Mouse (Mus musculus) 416B (cell line): Measurements from ENCODE around the gene Arhgap24.
"Not testable (repeated sequence)": the region's sequence is repeated elsewhere in the genome, so short reads cannot be mapped to it uniquely, and the experiment has no call there.

Experiments used
- DNase-seq: peaks from one replicate; pipeline ENCODE4 v3.0.0; 2011; ENCODE audit warnings: low read depth

The Arhgap24 gene

GRCm38 (mm10) chr5:102889163-102889488, 407.9 kb downstream of the Arhgap24 start:
- no peak for DNase-seq

DNA sequence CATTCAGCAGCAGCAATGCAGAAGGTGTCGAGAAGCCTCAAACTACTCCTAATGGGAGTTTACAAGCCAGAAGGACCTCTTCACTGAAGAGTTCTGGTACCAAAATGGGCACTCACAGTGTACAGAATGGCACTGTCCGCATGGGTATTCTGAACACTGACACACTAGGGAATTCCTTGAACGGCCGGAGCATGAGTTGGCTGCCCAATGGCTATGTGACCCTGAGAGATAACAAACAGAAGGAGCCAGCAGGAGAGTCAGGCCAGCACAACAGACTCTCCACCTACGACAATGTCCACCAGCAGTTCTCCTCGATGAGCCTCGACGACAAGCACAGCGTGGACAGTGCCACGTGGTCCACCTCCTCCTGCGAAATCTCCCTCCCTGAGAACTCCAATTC, 411.0 kb downstream of the Arhgap24 start:
- DNase-seq, result no peak

DNA sequence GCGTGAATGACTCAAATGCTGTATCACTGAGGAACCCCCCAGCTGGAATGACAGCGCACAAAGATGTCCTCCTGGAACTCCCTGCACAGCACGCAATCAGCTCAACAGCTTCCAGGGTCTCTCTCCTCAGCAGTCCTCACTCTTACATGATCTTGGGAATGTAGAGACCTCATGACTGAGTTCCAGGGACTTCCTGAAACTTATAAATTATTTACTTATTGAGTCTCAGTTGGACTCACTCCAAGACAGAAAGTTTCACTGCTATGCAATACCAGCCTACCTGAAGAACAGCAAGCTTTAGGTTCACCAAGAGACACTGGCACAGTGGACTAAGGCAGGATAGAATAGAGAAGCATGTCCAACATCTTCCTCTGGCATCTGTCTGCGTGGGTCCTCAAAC, 417.1 kb downstream of the Arhgap24 start:
- DNase-seq, result no peak

- no peak for DNase-seq
These were observed 418.6 kb downstream of the Arhgap24 start for GRCm38 (mm10) chr5:102899680-102900215.

DNA sequence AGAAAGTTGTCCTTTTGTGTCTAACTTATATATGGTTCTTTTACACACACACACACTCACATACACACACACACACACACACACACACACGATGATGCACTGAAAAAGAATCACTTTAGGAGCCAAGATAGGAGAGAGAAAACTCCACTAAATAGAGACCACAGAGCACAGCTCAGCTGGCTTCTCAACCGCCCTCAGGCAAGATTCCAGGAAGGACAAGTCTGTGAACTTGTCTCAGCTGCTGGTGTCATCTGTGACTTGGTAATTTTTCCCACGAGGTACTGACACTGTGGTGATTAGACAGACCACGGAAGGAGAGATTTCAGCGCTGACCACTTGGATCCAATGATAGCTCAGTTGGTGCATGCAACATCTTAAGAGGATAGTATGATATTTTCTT, 420.0 kb downstream of the Arhgap24 start:
- no peak for DNase-seq

DNA sequence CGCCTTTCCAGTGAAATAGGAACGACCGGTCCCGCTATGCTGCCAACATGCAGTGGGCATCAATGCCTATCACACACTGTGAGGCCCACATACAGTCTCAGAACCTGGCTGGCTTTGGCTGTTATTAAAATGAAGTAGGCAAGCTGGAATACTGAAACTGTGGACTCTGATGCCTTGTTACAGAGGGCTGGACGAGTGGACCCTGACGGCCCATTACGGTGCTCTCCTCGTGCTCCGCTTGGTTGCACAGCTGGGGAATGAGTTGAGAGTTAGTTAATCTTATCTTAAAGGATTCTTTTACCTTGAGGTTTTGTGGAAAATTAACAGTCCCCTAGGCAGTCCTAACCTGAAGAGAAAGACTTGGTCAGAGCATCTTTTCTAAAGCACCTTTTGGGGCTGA, 422.3 kb downstream of the Arhgap24 start:
- no peak for DNase-seq

DNA sequence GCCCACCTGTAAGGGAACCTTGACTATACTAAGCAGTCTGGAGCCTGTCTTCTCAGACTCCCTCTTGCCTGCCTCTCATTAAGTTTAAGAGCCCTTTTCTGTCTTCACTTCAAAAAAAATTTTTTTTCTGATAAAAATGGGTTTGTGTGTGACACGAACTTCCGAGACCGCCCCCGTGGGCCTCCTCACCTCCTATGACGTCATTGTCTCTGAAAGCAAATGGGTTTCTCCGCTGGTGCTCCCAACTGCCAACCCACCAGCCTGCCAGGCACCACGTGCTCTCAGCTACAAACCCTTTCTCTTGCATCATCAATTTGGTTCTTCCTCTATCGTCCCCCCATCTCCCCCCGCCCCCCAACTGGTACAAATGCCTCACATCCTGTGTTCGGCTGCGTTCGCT, 422.9 kb downstream of the Arhgap24 start:
- no peak for DNase-seq

- DNase-seq, result no peak
These were observed 424.4 kb downstream of the Arhgap24 start for GRCm38 (mm10) chr5:102905441-102906211.

- no peak for DNase-seq
These were observed 439.0 kb downstream of the Arhgap24 start for GRCm38 (mm10) chr5:102920199-102920598.

DNA sequence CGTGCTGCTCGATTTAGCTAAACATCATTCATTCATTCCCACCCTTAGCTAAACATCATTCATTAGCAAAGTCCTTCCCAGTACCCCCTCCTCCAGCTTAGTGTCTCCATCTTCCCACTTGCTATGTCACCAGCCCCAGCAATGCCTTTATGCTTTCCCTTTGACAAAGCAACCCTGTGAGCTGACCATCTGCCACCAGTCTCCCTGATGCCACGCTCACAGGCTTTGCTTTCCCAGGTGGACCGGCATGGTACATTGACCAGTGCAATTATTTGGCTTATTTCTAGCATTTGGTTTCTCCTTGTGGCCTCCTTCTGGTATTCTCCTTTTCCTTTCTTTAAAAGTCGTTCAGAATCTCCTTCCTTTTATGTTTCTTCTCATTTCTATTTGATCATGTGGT, 445.6 kb downstream of the Arhgap24 start:
- no peak for DNase-seq

DNA sequence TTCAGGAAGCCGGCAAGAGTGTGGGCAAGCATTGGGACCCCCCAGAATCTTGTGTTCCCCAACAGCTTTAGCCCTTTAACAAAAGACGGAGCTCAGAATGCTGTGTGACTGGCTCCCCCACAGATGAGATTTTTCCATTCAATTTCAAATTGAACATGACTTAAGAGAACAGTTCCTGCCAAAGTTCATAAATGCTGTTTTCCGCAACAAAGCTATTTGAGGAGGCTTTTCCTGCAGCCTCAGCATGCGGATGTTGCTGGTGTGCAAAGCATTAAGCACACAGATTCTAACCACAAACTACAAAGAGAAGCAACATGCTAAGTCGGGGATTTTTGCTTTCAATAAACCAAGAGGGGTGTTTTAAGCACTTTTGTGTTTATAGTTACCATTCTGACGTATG, 449.0 kb downstream of the Arhgap24 start:
- no peak for DNase-seq

DNA sequence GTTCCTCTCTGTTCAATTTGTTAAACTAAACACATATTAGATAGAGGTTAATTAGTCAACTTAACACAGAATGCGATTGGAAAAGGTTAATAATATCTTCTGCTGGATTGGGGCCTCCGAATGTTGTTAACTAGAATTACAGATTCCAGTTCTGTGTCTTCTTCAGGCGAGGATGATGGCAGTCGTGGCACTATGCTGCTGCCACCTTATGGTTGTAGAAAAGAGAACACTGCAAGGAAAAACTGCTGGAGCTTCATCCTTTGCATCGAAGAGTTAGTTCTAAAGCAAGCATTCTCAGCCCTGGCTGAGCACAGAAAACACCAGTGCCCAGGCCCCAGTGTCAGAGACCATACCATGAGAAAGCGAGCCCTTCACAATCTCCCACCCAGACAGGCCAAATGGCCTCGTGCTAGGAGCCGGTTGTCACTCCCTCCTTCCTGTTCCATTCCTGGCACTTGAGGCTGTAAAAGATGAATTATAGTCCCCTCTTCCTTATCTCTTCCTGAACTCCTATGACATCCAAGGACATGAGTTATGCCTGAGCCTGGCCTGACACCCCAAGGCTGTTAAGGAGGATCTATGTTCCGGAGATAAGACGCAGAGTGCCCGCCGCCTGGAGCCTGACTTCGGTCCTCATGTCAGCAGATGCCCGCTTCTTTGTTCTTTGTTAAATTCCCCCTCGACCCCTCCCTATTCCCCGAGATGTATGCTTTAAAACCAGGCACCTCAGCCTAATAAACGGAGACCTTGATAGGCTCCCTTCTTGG, 462.9 kb downstream of the Arhgap24 start:
- not testable (repeated sequence) for DNase-seq

- no peak for DNase-seq
These were observed 465.4 kb downstream of the Arhgap24 start for GRCm38 (mm10) chr5:102946625-102947024.

DNA sequence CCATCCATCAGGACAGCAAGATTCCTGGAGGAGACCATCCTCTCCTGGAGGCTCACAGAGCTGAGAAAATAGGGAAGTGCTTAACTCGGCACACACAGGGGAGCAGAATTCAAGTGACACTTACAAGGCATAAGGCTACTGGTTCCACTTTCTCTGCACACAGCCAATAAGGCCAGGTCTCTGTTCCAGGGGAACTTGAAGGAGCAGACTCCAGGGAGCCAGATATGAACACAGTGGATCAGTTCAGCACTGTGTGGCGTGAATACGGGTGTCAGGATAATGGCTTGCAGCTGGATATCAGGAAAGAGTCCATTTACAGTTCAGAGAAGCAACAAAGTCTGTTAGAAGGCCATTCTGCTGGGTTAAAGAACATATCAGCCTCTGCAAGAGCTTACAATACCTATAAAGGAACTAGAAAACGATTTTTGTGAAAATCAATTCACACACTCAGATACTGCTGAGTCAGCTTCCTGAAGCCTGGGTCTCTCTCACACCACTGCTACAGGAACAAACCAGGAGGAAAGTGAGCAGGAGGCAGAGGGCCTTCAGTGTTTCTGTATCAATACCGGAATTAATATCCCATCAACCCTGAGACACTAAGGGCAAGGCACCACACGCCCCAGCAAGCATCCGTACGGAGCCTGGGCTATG, 466.0 kb downstream of the Arhgap24 start:
- no peak for DNase-seq
